Mouse (Mus musculus) ES-E14 (cell line): Measurements from ENCODE around the gene Epha10.

Experiments
- CHD2 ChIP-seq: IDR thresholded peaks from 2 replicates; pipeline ENCODE4 v1.6.1; 2014; ENCODE audit warnings: mild to moderate bottlenecking, low read depth, low read length, inconsistent platforms
- HCFC1 ChIP-seq: IDR thresholded peaks from 2 replicates; pipeline ENCODE4 v1.6.1; 2012; ENCODE audit warnings: low read length, inconsistent platforms, borderline replicate concordance; ENCODE audit not compliant: insufficient read depth
- MAFK ChIP-seq: IDR thresholded peaks from 2 replicates; pipeline ENCODE4 v1.6.1; 2014; ENCODE audit warnings: mild to moderate bottlenecking, low read depth, low read length, inconsistent platforms; ENCODE audit not compliant: insufficient read depth
- ZC3H11A ChIP-seq: IDR thresholded peaks from 2 replicates; pipeline ENCODE4 v1.6.1; 2012; ENCODE audit warnings: low read depth, mild to moderate bottlenecking, inconsistent platforms, low read length, borderline replicate concordance
- ZNF384 ChIP-seq: IDR thresholded peaks from 2 replicates; pipeline ENCODE4 v1.6.1; 2012; ENCODE audit warnings: low read depth, low read length, inconsistent platforms

- no peak for TF ChIP-seq ZC3H11A
- no peak for TF ChIP-seq CHD2
- TF ChIP-seq HCFC1: no peak
- no peak for TF ChIP-seq MAFK
- TF ChIP-seq ZNF384: no peak
These were observed 31.0 kb upstream of the Epha10 start for GRCm38 (mm10) chr4:124849631-124850260.
